Mouse (Mus musculus) C2C12 (cell line): Measurements from ENCODE around the gene Nicn1.

Experiments
- CTCF ChIP-seq: IDR thresholded peaks from one replicate; pipeline ENCODE4 v1.5.1; 2011; ENCODE audit not compliant: control insufficient read depth, insufficient read depth, insufficient read length
- MAX ChIP-seq: IDR thresholded peaks from one replicate; pipeline ENCODE4 v1.6.1; 2011; ENCODE audit warnings: mild to moderate bottlenecking, control low read depth
- MYOD1 ChIP-seq: IDR thresholded peaks from one replicate; pipeline ENCODE4 v1.6.1; 2011; ENCODE audit warnings: low read depth; ENCODE audit not compliant: control insufficient read depth, insufficient read length

DNA sequence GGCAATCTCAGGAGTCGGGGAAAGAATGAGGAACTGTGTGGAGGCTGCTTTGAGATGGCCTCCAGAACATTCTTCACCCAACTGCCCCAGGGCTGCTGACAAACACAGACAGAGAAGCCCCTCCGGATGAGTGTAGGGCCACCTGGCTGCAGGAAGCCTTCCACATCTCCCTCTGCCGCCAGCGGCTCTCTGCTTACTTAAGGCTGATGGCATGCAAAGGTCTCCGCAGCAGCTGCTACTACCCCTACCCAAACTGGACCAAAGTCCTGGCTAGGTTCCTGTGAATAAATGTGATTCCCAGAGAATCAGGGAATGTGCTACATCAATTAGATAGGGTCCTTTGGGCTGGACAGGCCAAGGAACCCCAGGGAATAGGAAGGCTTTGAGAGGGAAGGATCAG, 17.5 kb upstream of the Nicn1 start:
- TF ChIP-seq CTCF, result no peak
- TF ChIP-seq MYOD1, result no peak
- no peak for TF ChIP-seq MAX
